Mouse (Mus musculus) intestine, embryonic 15.5 days (tissue): ENCODE results near the gene Trabd2b. TPM values are rescaled to one million over a fixed set of nuclear protein-coding genes. Genes with fewer than 3 reads are reported as not detected.

Experiments
- ATAC-seq: fragments of 200-750 bp; cut with Nextera tagmentation; 2 replicates; pipeline ENCODE4 v1.8.0; 2017; ENCODE audit warnings: moderate TSS enrichment, moderate library complexity
- H3K27ac ChIP-seq: fragments of 300-500 bp; sonication (generic); 2 replicates; pipeline ENCODE4 v1.5.1; 2015; ENCODE audit warnings: mild to moderate bottlenecking, inconsistent platforms
- H3K27me3 ChIP-seq: fragments of 300-500 bp; sonication (generic); replicated peaks from 2 replicates; pipeline ENCODE4 v1.6.1; 2015; ENCODE audit warnings: inconsistent platforms
- H3K36me3 ChIP-seq: fragments of 300-500 bp; sonication (generic); 2 replicates; pipeline ENCODE4 v1.6.1; 2015; ENCODE audit warnings: inconsistent platforms
- H3K4me1 ChIP-seq: fragments of 300-500 bp; sonication (generic); replicated peaks from 2 replicates; pipeline ENCODE4 v1.6.1; 2015; ENCODE audit warnings: inconsistent platforms
- H3K4me2 ChIP-seq: fragments of 300-500 bp; sonication (generic); replicated peaks from 2 replicates; pipeline ENCODE4 v1.6.1; 2015; ENCODE audit warnings: mild to moderate bottlenecking, inconsistent platforms
- H3K4me3 ChIP-seq: fragments of 300-500 bp; sonication (generic); replicated peaks from 2 replicates; pipeline ENCODE4 v1.5.1; 2015; ENCODE audit warnings: inconsistent platforms
- H3K9ac ChIP-seq: fragments of 300-500 bp; sonication (generic); 2 replicates; pipeline ENCODE4 v1.6.1; 2015; ENCODE audit warnings: inconsistent platforms
- H3K9me3 ChIP-seq: fragments of 300-500 bp; sonication (generic); 2 replicates; pipeline ENCODE4 v1.6.1; 2016; ENCODE audit warnings: inconsistent platforms
- WGBS: fragments of 180-500 bp; shearing (Covaris S2); methylation state at CpG from one replicate; pipeline ENCODE4 v1.1.7; 2015; 5-methylcytosine and 5-hydroxymethylcytosine counted together
- polyA plus RNA-seq: library from polyadenylated mRNA; unstranded; fragments of >200 nt; fragmentation: Nextera tagmentation; extraction: Ambion mirVana; gene quantifications from 2 replicates; pipeline ENCODE4 v1.2.1, GENCODE M21; 2015

The Trabd2b gene
- polyA plus RNA-seq, 1 experiment from 2014 or later: 0.53 TPM

DNA sequence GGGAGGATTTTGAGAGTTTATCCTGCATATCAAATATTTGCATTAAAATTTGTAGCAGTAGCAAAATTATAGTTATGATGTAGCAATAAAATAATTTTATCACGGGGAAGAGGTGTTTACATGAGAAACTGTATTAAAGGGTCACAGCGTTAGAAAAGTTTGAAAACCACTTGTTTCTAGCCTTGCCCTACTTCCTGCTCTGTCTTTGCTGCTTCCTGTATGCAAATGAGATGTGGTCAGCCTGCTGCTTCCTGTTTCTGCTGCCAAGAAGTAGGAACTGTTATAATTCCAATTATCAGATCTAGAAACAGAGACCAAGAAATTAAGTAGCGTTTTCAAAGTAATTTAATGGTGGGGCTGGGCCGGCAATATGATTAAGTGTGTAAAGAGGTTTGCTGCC is 245.9 kb downstream of the Trabd2b start:
- no peak overlapping the region for H3K9ac ChIP-seq
- no peaks in the 10 kb centered on the region for H3K36me3 ChIP-seq
- peaks cover 5% of the 10 kb centered on the region; the same call in 1 of the 2 replicates for H3K27me3 ChIP-seq
- H3K9me3 ChIP-seq: no peaks in the 10 kb centered on the region
- peaks cover 9% of the 10 kb centered on the region; the same call in 1 of the 2 replicates for H3K4me1 ChIP-seq
- no peak overlapping the region for H3K27ac ChIP-seq
- H3K4me3 ChIP-seq: no peak overlapping the region
- no peak for ATAC-seq
- H3K4me2 ChIP-seq: no peak overlapping the region
- 88% methylated on average over 4 of the region's 4 CpGs for WGBS

- Histone ChIP-seq H3K4me3 (no peak overlapping the region), H3K36me3 (no peaks in the 10 kb centered on the region), H3K27me3 (peaks cover 7% of the 10 kb centered on the region; the same call in 1 of the 2 replicates), H3K9ac (no peak overlapping the region), H3K9me3 (no peaks in the 10 kb centered on the region), H3K4me1 (no peaks in the 10 kb centered on the region), H3K4me2 (no peak overlapping the region), H3K27ac (no peak overlapping the region)
- no peak for ATAC-seq
- 73% methylated on average over 2 of the region's 2 CpGs for WGBS
These were observed 251.4 kb downstream of the Trabd2b start for GRCm38 (mm10) chr4:114657933-114658332.

- H3K4me3 ChIP-seq: no peak overlapping the region
- no peak overlapping the region for H3K27ac ChIP-seq
- H3K9ac ChIP-seq: no peak overlapping the region
- H3K4me1 ChIP-seq: no peaks in the 10 kb centered on the region
- WGBS: 57% methylated on average over 5 of the region's 5 CpGs
- H3K27me3 ChIP-seq: peaks cover 7% of the 10 kb centered on the region; the same call in 1 of the 2 replicates
- H3K36me3 ChIP-seq: no peaks in the 10 kb centered on the region
- ATAC-seq: no peak
- H3K4me2 ChIP-seq: no peak overlapping the region
- no peaks in the 10 kb centered on the region for H3K9me3 ChIP-seq
These were observed 253.4 kb downstream of the Trabd2b start for GRCm38 (mm10) chr4:114659876-114660275.

GRCm38 (mm10) chr4:114664063-114665036 is 257.8 kb downstream of the Trabd2b start:
- Histone ChIP-seq H3K36me3 (no peaks in the 10 kb centered on the region), H3K9ac (no peak overlapping the region), H3K4me2 (no peak overlapping the region), H3K9me3 (no peaks in the 10 kb centered on the region), H3K4me3 (no peak overlapping the region), H3K27ac (no peak overlapping the region), H3K27me3 (peaks cover 26% of the 10 kb centered on the region), H3K4me1 (peaks cover 13% of the 10 kb centered on the region)
- ATAC-seq: no peak
- WGBS: 74% methylated on average over 9 of the region's 9 CpGs

Other genes with a start within 250 kb of the Trabd2b start
- not detected in 2 replicates for gene Skint11, start 243.3 kb upstream of the Trabd2b start, polyA plus RNA-seq